Mouse (Mus musculus) liver, embryonic 16.5 days (tissue): ENCODE results near the gene Zfp689. TPM values are rescaled to one million over a fixed set of nuclear protein-coding genes. Genes with fewer than 3 reads are reported as not detected.
A peak's percentile ranks its signal among the peaks of the same experiment; 100 is the strongest.
"Not testable (repeated sequence)": the region's sequence is repeated elsewhere in the genome, so short reads cannot be mapped to it uniquely, and the experiment has no call there.

Experiments used
- ATAC-seq: fragments of 200-750 bp; cut with Nextera tagmentation; 2 replicates; pipeline ENCODE4 v1.8.0; 2017; ENCODE audit warnings: low read depth, mild to moderate bottlenecking, moderate number of reproducible peaks, moderate library complexity
- H3K27ac ChIP-seq: fragments of 300-500 bp; sonication (generic); 2 replicates; pipeline ENCODE4 v1.5.1; 2014; ENCODE audit warnings: mild to moderate bottlenecking, low read length
- H3K27me3 ChIP-seq: fragments of 300-500 bp; sonication (generic); 2 replicates; pipeline ENCODE4 v1.6.1; 2014; ENCODE audit warnings: low read depth, low read length, mixed read lengths; ENCODE audit not compliant: control insufficient read depth, insufficient read depth
- H3K36me3 ChIP-seq: fragments of 300-500 bp; sonication (generic); 2 replicates; pipeline ENCODE4 v1.6.1; 2014; ENCODE audit warnings: mild to moderate bottlenecking; ENCODE audit not compliant: control insufficient read depth, insufficient read depth
- H3K4me1 ChIP-seq: fragments of 300-500 bp; sonication (generic); 2 replicates; pipeline ENCODE4 v1.6.1; 2014; ENCODE audit warnings: low read depth, low read length, mixed read lengths; ENCODE audit not compliant: control insufficient read depth
- H3K4me2 ChIP-seq: fragments of 300-500 bp; sonication (generic); 2 replicates; pipeline ENCODE4 v1.6.1; 2014; ENCODE audit warnings: low read depth, low read length, mixed read lengths
- H3K4me3 ChIP-seq: fragments of 300-500 bp; sonication (generic); 2 replicates; pipeline ENCODE4 v1.5.1; 2014; ENCODE audit warnings: low read depth, mild to moderate bottlenecking, low read length
- H3K9ac ChIP-seq: fragments of 300-500 bp; sonication (generic); 2 replicates; pipeline ENCODE4 v1.6.1; 2014; ENCODE audit warnings: low read depth, low read length
- H3K9me3 ChIP-seq: fragments of 300-500 bp; sonication (generic); replicated peaks from 2 replicates; pipeline ENCODE4 v1.6.1; 2016; ENCODE audit warnings: low read length; ENCODE audit not compliant: control insufficient read depth
- WGBS: fragments of 180-500 bp; shearing (Covaris S2); extraction: QIAGEN DNeasy Blood & Tissue Kit; methylation state at CpG from one replicate; pipeline ENCODE4 v1.1.7; 2014; ENCODE audit not compliant: insufficient replicate concordance; 5-methylcytosine and 5-hydroxymethylcytosine counted together
- polyA plus RNA-seq: library from polyadenylated mRNA; unstranded; fragments of >200 nt; fragmentation: Nextera tagmentation; extraction: Ambion mirVana; gene quantifications from 2 replicates; pipeline ENCODE4 v1.2.1, GENCODE M21; 2015

Gene Zfp689
- polyA plus RNA-seq, 1 experiment from 2014 or later = 2.2 TPM

DNA sequence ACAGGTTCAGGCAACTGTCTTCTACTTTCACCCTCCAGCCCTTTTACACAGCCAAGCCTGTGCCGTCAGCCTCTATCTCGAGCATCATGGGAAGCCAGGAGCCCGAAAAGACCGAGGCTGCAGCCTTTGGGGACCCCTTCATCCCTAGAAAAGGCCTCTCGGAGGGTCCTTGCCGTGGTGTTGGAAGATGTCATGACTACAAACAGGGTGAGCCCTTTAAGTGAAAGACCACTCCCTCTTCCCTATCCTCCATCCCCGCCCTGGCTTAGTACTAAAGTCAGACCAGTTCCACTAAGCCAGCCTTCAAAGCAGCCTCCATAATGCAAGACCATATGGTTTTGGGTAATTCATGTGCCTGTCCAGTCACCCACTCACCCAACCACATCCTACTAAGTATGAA is 23.1 kb upstream of the Zfp689 start:
- H3K9ac ChIP-seq = peak overlapping the region; percentile 92
- H3K9me3 ChIP-seq = no peaks in the 10 kb centered on the region
- no peaks in the 10 kb centered on the region for H3K27me3 ChIP-seq
- H3K4me3 ChIP-seq = peak overlapping the region; percentile 88
- ATAC-seq = no peak
- H3K4me1 ChIP-seq = peaks cover 22% of the 10 kb centered on the region
- peaks cover 41% of the 10 kb centered on the region for H3K36me3 ChIP-seq
- peak overlapping the region; percentile 97 for H3K27ac ChIP-seq
- peak overlapping the region; percentile 89 for H3K4me2 ChIP-seq
- 3% methylated on average over 7 of the region's 7 CpGs for WGBS

- H3K27ac ChIP-seq = peak overlapping the region; percentile 97
- H3K4me1 ChIP-seq = peaks cover 18% of the 10 kb centered on the region
- no peaks in the 10 kb centered on the region for H3K27me3 ChIP-seq
- WGBS = under 1% methylated on average over 24 of the region's 25 CpGs
- peak; percentile 22 for ATAC-seq
- H3K9ac ChIP-seq = peak overlapping the region; percentile 92
- H3K4me3 ChIP-seq = peak overlapping the region; percentile 88
- H3K4me2 ChIP-seq = peak overlapping the region; percentile 89
- H3K36me3 ChIP-seq = peaks cover 41% of the 10 kb centered on the region
- H3K9me3 ChIP-seq = no peaks in the 10 kb centered on the region
These were observed 22.7 kb upstream of the Zfp689 start for GRCm38 (mm10) chr7:127471646-127472010.

DNA sequence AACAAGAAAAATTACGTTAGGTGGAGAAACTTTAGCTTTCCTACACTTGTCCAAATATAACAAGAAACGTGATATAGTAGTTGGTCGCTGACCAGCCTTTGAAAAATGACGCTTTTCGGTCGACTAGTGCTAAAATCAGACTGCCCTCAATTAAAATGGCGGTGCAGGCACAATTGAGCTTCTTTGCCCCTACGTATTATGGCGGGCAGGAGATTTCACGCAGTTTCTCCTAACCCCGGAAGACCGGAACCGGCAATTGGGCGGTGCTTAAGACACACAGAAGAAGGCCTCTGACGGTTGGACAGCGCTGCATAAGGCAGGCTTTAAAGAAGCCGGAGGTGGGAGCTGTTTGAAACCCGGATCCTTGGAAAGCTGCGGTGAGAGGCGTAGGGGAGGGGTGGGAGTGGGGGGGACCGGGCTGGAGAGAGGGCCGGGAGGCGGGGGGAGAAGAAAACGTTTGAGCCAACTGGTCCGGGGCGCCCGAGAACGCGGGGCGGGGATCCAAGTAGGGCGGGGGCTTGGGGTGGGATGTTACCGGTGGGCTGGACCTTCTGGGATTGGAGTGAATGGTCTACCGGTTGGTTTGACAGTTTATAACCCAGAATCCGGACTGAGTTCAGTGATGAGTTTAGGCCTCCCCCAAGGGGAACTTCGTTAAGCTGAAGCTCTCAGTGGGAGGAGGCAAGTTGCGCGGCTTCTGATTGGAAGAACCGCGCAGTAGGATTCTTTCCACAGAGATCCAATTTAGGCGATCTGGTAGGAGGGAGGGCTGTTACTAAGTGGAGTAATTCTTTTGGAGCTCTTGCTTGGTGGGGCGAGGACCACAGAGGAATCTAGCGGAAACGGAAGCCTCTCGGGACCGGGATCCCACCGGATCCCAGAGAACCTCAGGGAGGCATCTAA is 22.0 kb upstream of the Zfp689 start:
- under 1% methylated on average over 45 of the region's 46 CpGs for WGBS
- Histone ChIP-seq H3K4me2 (peak overlapping the region; percentile 89), H3K36me3 (peaks cover 36% of the 10 kb centered on the region)

GRCm38 (mm10) chr7:127470011-127470715 is 21.2 kb upstream of the Zfp689 start:
- peak overlapping the region; percentile 97 for H3K27ac ChIP-seq
- H3K4me2 ChIP-seq = peak overlapping the region; percentile 89
- peak overlapping the region; percentile 88 for H3K4me3 ChIP-seq
- 9% methylated on average over 10 of the region's 10 CpGs for WGBS
- peaks cover 28% of the 10 kb centered on the region for H3K36me3 ChIP-seq
- H3K27me3 ChIP-seq = no peaks in the 10 kb centered on the region
- H3K9ac ChIP-seq = peak overlapping the region; percentile 92
- H3K4me1 ChIP-seq = peaks cover 18% of the 10 kb centered on the region
- H3K9me3 ChIP-seq = no peaks in the 10 kb centered on the region
- ATAC-seq = 0 out of 2 replicates have a peak, but pooled peaks have one; percentile 8

More for the DNA sequence above, 22.0 kb upstream of the Zfp689 start:
- H3K27me3 ChIP-seq = no peaks in the 10 kb centered on the region
- peak overlapping the region; percentile 92 for H3K9ac ChIP-seq
- peaks cover 15% of the 10 kb centered on the region for H3K4me1 ChIP-seq
- peak overlapping the region; percentile 88 for H3K4me3 ChIP-seq
- H3K9me3 ChIP-seq = no peaks in the 10 kb centered on the region
- H3K27ac ChIP-seq = peak overlapping the region; percentile 97
- ATAC-seq = peak; percentile 93

DNA sequence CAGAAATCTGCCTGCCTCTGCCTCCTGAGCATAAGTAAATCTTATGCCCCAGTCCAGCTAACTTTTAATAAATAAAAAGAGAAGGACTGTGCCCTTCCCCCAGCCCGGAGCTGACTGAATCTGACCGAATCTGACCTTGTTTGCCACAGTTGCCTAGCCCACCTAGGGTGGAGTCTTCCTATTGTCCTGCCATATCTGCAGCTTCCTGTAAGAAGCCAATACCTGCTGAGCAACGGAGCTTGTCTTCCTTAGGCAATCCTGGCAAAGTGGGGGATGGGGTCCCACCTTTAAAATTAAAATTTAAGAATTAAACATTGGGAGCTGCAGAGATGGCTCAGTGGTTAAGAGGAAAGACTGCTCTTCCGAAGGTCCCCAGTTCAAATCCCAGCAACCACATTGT is 17.6 kb upstream of the Zfp689 start:
- no peaks in the 10 kb centered on the region for H3K27me3 ChIP-seq
- H3K27ac ChIP-seq = no peak overlapping the region
- peaks cover 10% of the 10 kb centered on the region for H3K4me1 ChIP-seq
- no peaks in the 10 kb centered on the region for H3K9me3 ChIP-seq
- H3K4me2 ChIP-seq = no peak overlapping the region
- H3K36me3 ChIP-seq = peaks cover 7% of the 10 kb centered on the region
- H3K4me3 ChIP-seq = no peak overlapping the region
- no peak for ATAC-seq
- H3K9ac ChIP-seq = no peak overlapping the region
- 87% methylated on average over 4 of the region's 4 CpGs for WGBS

DNA sequence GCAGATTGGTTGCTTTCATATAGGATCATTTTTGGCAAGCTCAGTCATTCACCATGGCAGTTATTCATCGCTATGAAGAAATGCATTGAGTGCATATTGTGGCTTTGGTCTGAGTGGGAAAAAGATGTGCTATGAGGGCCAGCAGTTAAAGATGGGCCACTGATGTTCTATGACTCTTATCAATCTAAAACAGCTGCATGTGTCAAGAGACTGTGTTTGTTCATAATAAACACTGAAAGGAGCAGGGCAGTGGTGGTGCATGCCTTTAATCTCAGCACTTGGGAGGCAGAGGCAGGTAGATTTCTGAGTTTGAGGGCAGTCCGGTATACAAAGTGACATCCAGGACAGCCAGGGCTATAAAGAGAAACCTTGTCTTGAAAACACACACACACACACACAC is 16.7 kb upstream of the Zfp689 start:
- H3K4me1 ChIP-seq = peaks cover 10% of the 10 kb centered on the region
- H3K4me3 ChIP-seq, H3K36me3 ChIP-seq, H3K27ac ChIP-seq, H3K9me3 ChIP-seq, H3K27me3 ChIP-seq, H3K4me2 ChIP-seq, H3K9ac ChIP-seq: not testable (repeated sequence)
- ATAC-seq = peak; percentile 66
- 79% methylated on average over 2 of the region's 2 CpGs for WGBS

- no peaks in the 10 kb centered on the region for H3K27me3 ChIP-seq
- WGBS = 73% methylated on average over 3 of the region's 3 CpGs
- no peaks in the 10 kb centered on the region for H3K9me3 ChIP-seq
- no peak overlapping the region for H3K4me3 ChIP-seq
- H3K9ac ChIP-seq = no peak overlapping the region
- peaks cover 9% of the 10 kb centered on the region for H3K4me1 ChIP-seq
- ATAC-seq = no peak
- no peak overlapping the region for H3K27ac ChIP-seq
- no peak overlapping the region for H3K4me2 ChIP-seq
- peaks cover 10% of the 10 kb centered on the region for H3K36me3 ChIP-seq
These were observed 16.2 kb upstream of the Zfp689 start for GRCm38 (mm10) chr7:127465191-127465590.

DNA sequence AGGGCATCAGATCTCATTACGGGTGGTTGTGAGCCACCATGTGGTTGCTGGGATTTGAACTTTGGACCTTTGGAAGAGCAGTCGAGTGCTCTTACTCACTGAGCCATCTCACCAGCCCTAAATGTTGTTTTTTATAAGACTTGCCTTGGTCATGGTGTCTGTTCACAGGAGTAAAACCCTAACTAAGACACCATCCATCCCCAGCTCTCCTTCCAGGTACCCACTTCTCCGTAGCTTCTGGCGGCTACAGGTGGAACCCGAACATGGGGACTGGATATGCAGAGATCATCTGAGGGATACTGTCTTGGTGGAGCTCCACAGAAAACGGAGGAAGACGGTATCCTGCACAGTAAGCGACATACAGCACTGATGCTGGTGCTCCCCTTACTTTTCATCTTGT is 10.4 kb upstream of the Zfp689 start, which contains the start of gene Prr14:
TSS of gene Prr14 (plus strand) at position 301 of the 400 bp plus-strand sequence.
- H3K9ac ChIP-seq, H3K9me3 ChIP-seq, ATAC-seq, H3K4me1 ChIP-seq, H3K27ac ChIP-seq, H3K27me3 ChIP-seq: not testable (repeated sequence)
- Histone ChIP-seq H3K36me3 (peaks cover 27% of the 10 kb centered on the region), H3K4me3 (peak within 1 kb of the TSS; percentile 4; the same call in 1 of the 2 replicates), H3K4me2 (peak within 1 kb of the TSS; percentile 19)
- WGBS = 87% methylated on average over 8 of the region's 8 CpGs
